Mouse (Mus musculus) lung, embryonic 14.5 days (tissue): ENCODE measurements at regions not wholly inside any gene's neighbourhood (a gene's known extent, or its start where the extent isn't known, plus 50 kb on each side); places are given as distances from the start of the nearest gene placed in this dataset.
A peak's percentile ranks its signal among the peaks of the same experiment; 100 is the strongest.

ENCODE experiments used
- ATAC-seq: fragments of 200-750 bp; cut with Nextera tagmentation; 2 replicates; pipeline ENCODE4 v1.8.0; 2017; ENCODE audit warnings: mild to moderate bottlenecking, moderate TSS enrichment, moderate library complexity; ENCODE audit not compliant: insufficient read depth
- DNase-seq: peaks from one replicate; pipeline ENCODE4 v3.0.0-alpha.2; 2015
- H3K27ac ChIP-seq: fragments of 300-500 bp; sonication (generic); 2 replicates; pipeline ENCODE4 v1.5.1; 2014; ENCODE audit warnings: low read depth, mild to moderate bottlenecking, moderate library complexity
- H3K27me3 ChIP-seq: fragments of 300-500 bp; sonication (generic); 2 replicates; pipeline ENCODE4 v1.6.1; 2014; ENCODE audit warnings: low read length, control low read depth; ENCODE audit not compliant: insufficient read depth
- H3K36me3 ChIP-seq: fragments of 300-500 bp; sonication (generic); 2 replicates; pipeline ENCODE4 v1.6.1; 2014; ENCODE audit warnings: control low read depth; ENCODE audit not compliant: insufficient read depth
- H3K4me1 ChIP-seq: fragments of 300-500 bp; sonication (generic); 2 replicates; pipeline ENCODE4 v1.6.1; 2014; ENCODE audit warnings: antibody characterized with exemption, control low read depth; ENCODE audit not compliant: insufficient read depth
- H3K4me2 ChIP-seq: fragments of 300-500 bp; sonication (generic); 2 replicates; pipeline ENCODE4 v1.6.1; 2014; ENCODE audit warnings: mild to moderate bottlenecking
- H3K4me3 ChIP-seq: fragments of 300-500 bp; sonication (generic); 2 replicates; pipeline ENCODE4 v1.5.1; 2014; ENCODE audit warnings: low read depth, low read length
- H3K9ac ChIP-seq: fragments of 300-500 bp; sonication (generic); 2 replicates; pipeline ENCODE4 v1.6.1; 2014
- H3K9me3 ChIP-seq: fragments of 300-500 bp; sonication (generic); 2 replicates; pipeline ENCODE4 v1.6.1; 2016; ENCODE audit warnings: low read depth, low read length, control low read depth
- CTCF ChIP-seq: IDR thresholded peaks from 2 replicates; pipeline ENCODE4 v1.5.1; 2016; ENCODE audit warnings: antibody characterized with exemption, low read depth
- WGBS: fragments of 180-500 bp; shearing (Covaris S2); extraction: QIAGEN DNeasy Blood & Tissue Kit; methylation state at CpG from one replicate; pipeline ENCODE4 v1.1.7; 2014; 5-methylcytosine and 5-hydroxymethylcytosine counted together

DNA sequence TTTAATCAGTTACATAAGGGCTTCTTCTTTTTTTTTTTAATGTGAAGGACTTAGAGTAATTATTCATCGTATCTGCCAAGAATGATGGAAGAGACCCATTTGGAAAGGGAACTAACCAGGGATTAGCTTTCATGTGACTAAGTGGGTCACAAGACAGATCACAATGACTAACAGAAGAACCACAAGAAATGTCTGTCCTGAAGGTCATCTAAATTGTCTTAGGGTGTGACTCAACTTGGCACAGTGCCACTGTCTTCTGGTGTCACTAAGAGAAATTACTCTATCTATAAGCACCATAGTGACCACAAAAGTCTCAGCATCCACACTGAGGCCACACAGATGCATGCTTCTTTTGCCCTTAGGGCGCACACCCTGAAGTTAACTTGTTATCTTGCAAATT lies 182.0 kb downstream of the Etnk1 start:
- no peak for TF ChIP-seq CTCF
- 83% methylated on average over 2 of the region's 2 CpGs for WGBS
- ATAC-seq = no peak
- H3K4me3 ChIP-seq = no peak overlapping the region
- H3K27me3 ChIP-seq = no peaks in the 10 kb centered on the region
- H3K27ac ChIP-seq = no peak overlapping the region
- H3K9ac ChIP-seq = no peak overlapping the region
- no peaks in the 10 kb centered on the region for H3K36me3 ChIP-seq
- H3K4me1 ChIP-seq = no peaks in the 10 kb centered on the region
- no peak overlapping the region for H3K4me2 ChIP-seq
- no peaks in the 10 kb centered on the region for H3K9me3 ChIP-seq
- no peak for DNase-seq

DNA sequence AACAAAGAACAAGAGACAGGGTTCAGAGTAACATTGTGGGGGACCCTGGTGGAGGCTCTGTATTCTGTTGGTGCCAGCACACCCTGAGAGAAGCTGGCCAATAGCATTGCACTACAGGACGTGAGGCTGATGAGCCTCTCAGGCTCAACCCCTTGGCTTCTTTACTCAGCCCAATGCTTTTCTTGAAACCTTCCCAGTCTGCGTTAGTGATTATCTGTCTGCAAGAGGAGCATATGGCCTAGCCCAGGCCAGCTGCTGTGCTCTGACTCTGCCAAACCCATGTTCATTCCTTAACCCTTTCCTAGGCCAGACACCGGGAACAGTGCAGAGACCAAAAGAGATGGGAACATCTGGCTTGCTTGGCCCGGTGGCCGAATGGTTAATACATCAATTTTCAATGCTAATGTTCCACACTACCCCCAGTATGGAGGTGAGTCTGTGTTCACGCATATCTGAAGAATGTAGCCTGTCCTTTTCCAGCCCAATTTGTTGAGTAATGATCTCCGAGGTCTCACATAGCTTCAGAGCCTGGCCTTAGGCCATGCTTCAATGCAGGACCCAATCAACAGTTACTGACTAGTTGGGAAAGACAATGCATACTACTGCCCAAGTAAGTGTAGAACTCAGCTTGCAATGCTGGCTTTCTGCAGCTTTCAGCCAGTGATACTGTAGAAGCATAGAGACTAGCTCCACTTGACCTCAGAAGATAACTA lies 192.5 kb downstream of the Etnk1 start:
- Histone ChIP-seq H3K9ac (no peak overlapping the region), H3K9me3 (no peaks in the 10 kb centered on the region), H3K4me1 (no peaks in the 10 kb centered on the region), H3K4me2 (no peak overlapping the region), H3K27ac (no peak overlapping the region), H3K27me3 (no peaks in the 10 kb centered on the region), H3K4me3 (no peak overlapping the region), H3K36me3 (no peaks in the 10 kb centered on the region)
- ATAC-seq (peak; percentile 93), DNase-seq (peak; percentile 85)
- WGBS = 49% methylated on average over 7 of the region's 7 CpGs
- no peak for TF ChIP-seq CTCF

DNA sequence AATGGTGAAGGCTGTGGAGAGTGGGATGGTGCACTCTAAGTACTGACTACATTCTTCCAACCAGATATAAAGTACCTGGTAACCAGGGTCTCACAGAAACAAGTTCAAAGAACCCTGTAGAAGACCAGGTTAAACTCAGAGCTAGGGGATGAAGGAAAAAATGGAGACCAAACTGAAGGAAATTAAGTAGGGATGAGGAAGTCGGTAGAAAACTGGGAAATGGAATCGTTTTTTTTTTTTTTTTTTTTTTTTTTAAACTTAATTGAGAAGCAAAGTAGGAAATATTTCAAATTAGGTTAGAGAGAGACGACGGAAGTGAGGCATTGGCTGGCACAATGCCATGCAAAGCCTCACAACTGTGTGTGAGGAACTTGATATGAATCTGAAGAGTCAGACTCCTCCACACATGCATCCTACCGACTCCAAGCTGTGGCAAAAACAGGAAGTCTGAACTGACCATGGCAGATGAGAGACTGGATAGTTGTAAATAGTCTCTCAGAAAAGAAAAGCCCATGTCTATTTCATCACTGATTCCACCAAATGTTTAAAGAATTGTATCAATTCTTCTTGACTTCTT lies 194.2 kb downstream of the Etnk1 start:
- WGBS = 45% methylated on average over 5 of the region's 5 CpGs
- H3K27ac ChIP-seq = no peak overlapping the region
- TF ChIP-seq CTCF = no peak

DNA sequence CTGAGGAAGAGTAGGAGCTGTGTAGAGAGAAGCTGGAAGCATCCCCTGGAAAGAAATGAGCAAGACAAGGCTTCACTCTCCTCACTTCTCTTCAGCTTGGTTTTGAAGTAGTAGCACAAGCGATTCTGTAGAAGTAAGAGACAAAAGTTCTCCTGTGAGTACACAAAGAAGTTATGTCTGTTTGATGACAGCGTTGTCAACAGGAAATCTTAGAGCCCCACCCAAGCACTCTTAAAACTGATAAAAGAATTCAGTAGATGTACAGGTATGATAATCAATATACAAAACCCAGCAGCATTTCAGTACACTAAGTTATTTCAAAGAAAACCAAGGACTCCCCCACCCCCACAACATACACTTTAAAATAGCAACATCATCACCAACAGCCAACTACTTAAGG lies 194.9 kb downstream of the Etnk1 start:
- no peaks in the 10 kb centered on the region for H3K9me3 ChIP-seq
- 89% methylated on average over 2 of the region's 2 CpGs for WGBS
- no peak overlapping the region for H3K9ac ChIP-seq
- H3K27ac ChIP-seq = no peak overlapping the region
- H3K4me1 ChIP-seq = 0 out of 2 replicates have a peak, but pooled peaks cover under 1% of the 10 kb centered on the region
- no peaks in the 10 kb centered on the region for H3K36me3 ChIP-seq
- H3K4me3 ChIP-seq = no peak overlapping the region
- ATAC-seq = no peak
- TF ChIP-seq CTCF = no peak
- DNase-seq = no peak
- H3K4me2 ChIP-seq = no peak overlapping the region
- no peaks in the 10 kb centered on the region for H3K27me3 ChIP-seq

More for the DNA sequence above, 194.2 kb downstream of the Etnk1 start:
- Histone ChIP-seq H3K36me3 (no peaks in the 10 kb centered on the region), H3K9ac (no peak overlapping the region), H3K4me3 (no peak overlapping the region), H3K4me2 (no peak overlapping the region), H3K27me3 (no peaks in the 10 kb centered on the region), H3K4me1 (no peaks in the 10 kb centered on the region), H3K9me3 (no peaks in the 10 kb centered on the region)
- DNase-seq (peak; percentile 65), ATAC-seq (no peak)

DNA sequence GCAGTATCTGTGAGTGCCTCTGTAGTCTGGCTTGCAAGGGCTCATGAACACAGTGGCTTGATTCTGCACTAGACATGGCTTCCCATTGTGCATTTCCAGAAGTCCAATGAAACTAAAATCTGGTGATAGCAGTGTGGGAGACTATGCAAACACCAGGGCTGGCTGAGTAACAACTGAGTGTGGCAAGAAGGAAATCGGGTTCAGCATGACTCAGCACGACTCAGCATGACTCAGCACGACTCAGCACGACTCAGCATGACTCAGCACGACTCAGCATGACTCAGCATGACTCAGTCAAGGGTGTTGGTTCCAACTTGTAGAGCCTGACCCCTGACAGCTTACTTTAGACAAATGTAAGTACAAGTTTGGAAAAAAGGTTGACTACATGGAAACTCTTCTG lies 198.8 kb downstream of the Etnk1 start:
- no peak overlapping the region for H3K4me3 ChIP-seq
- H3K4me1 ChIP-seq = peaks cover 12% of the 10 kb centered on the region
- DNase-seq = no peak
- H3K4me2 ChIP-seq = no peak overlapping the region
- no peak overlapping the region for H3K27ac ChIP-seq
- H3K36me3 ChIP-seq = no peaks in the 10 kb centered on the region
- ATAC-seq = no peak
- 91% methylated on average over 5 of the region's 5 CpGs for WGBS
- no peaks in the 10 kb centered on the region for H3K9me3 ChIP-seq
- TF ChIP-seq CTCF = no peak
- no peaks in the 10 kb centered on the region for H3K27me3 ChIP-seq
- no peak overlapping the region for H3K9ac ChIP-seq

DNA sequence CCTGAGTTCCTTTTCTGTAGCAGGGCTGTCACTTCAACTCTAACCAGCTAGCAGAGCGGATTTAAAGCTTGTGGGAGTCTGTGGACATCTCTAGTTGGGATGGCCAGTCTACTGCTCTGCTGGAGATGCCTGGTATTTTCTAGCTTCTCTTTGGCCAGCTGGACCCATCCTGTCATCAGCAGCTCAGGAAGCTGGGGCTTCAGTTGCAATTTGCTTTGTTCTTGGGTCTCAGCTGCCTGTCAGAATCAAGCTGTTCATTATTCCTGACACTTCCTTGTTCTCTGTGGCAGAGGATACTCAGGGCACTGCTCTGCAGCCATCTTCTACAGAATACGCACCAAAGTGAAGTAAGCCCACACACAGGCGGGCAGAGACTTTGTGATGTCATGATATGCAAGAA lies 200.8 kb downstream of the Etnk1 start:
- peak; percentile 85 for ATAC-seq
- H3K9me3 ChIP-seq = no peaks in the 10 kb centered on the region
- peak overlapping the region; percentile 13 for H3K27ac ChIP-seq
- no peaks in the 10 kb centered on the region for H3K27me3 ChIP-seq
- no peaks in the 10 kb centered on the region for H3K36me3 ChIP-seq
- peak; percentile 84 for DNase-seq
- no peak overlapping the region for H3K9ac ChIP-seq
- H3K4me2 ChIP-seq = no peak overlapping the region
- no peak overlapping the region for H3K4me3 ChIP-seq
- 37% methylated on average over 3 of the region's 3 CpGs for WGBS
- H3K4me1 ChIP-seq = peaks cover 12% of the 10 kb centered on the region
- TF ChIP-seq CTCF = 0 out of 2 replicates have a peak, but pooled peaks have one; percentile 14

DNA sequence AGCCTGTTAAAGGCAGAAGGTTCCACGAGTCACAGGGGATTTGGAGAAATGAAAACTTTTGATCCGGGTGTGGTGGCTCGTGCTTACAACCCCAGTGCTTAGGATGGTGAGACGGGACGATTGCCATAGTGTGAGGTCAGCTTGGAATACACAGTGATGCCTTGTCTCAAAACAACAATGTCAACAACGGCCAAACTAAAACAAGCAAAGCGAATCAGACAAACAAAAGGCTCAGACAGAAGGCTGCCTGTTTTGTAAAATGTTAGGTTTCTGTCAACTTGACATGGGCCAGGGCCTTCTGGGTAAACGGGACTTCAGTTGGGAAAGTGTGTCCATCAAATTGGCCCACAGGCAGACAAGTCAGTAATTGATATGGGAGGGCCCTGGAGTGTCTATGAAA lies 201.6 kb downstream of the Etnk1 start:
- H3K36me3 ChIP-seq = no peaks in the 10 kb centered on the region
- no peak overlapping the region for H3K4me2 ChIP-seq
- H3K4me1 ChIP-seq = peaks cover 12% of the 10 kb centered on the region
- H3K27ac ChIP-seq = no peak overlapping the region
- 40% methylated on average over 8 of the region's 8 CpGs for WGBS
- no peak overlapping the region for H3K4me3 ChIP-seq
- H3K27me3 ChIP-seq = no peaks in the 10 kb centered on the region
- no peaks in the 10 kb centered on the region for H3K9me3 ChIP-seq
- TF ChIP-seq CTCF = no peak
- DNase-seq (peak; percentile 51), ATAC-seq (peak; percentile 46; the same call in 1 of the 2 replicates)
- no peak overlapping the region for H3K9ac ChIP-seq
